Mouse (Mus musculus) heart, adult 2 months (tissue): ENCODE measurements around the gene C1qb. TPM values are rescaled to one million over a fixed set of nuclear protein-coding genes. Genes with fewer than 3 reads are reported as not detected.
A peak's percentile ranks its signal among the peaks of the same experiment; 100 is the strongest.

Experiments
- DNase-seq, 2 experiments: peaks; one replicate each; pipeline ENCODE4 v3.0.0; 2021
- H3K27ac ChIP-seq: fragments of 200-600 bp; 2 replicates; pipeline ENCODE4 v1.8.1; 2022
- H3K27me3 ChIP-seq: fragments of 200-500 bp; 2 replicates; pipeline ENCODE4 v1.6.1; 2012; ENCODE audit warnings: mild to moderate bottlenecking, low read length, inconsistent platforms, mixed read lengths; ENCODE audit not compliant: control insufficient read depth, insufficient read depth
- H3K36me3 ChIP-seq: fragments of 200-500 bp; 2 replicates; pipeline ENCODE4 v1.6.1; 2012; ENCODE audit warnings: low read length, inconsistent platforms; ENCODE audit not compliant: control insufficient read depth, insufficient read depth
- H3K4me1 ChIP-seq: fragments of 200-500 bp; 2 replicates; pipeline ENCODE4 v1.6.1; 2011; ENCODE audit warnings: low read length; ENCODE audit not compliant: control insufficient read depth, insufficient read depth
- H3K4me3 ChIP-seq: fragments of 200-600 bp; 2 replicates; pipeline ENCODE4 v1.8.1; 2022
- H3K79me2 ChIP-seq: fragments of 200-500 bp; replicated peaks from 2 replicates; pipeline ENCODE4 v1.6.1; 2012; ENCODE audit warnings: mild to moderate bottlenecking, inconsistent platforms, low read length, moderate library complexity, mixed read lengths; ENCODE audit not compliant: control insufficient read depth, insufficient read depth
- H3K9ac ChIP-seq: fragments of 200-500 bp; 2 replicates; pipeline ENCODE4 v1.6.1; 2012; ENCODE audit warnings: low read depth, mild to moderate bottlenecking, control low read depth, inconsistent platforms, low read length, mixed read lengths
- CTCF ChIP-seq: fragments of 200-600 bp; IDR thresholded peaks from 2 replicates; pipeline ENCODE4 v1.8.1; 2022; ENCODE audit warnings: antibody characterized with exemption, mild to moderate bottlenecking, moderate library complexity
- EP300 ChIP-seq: fragments of 200-500 bp; IDR thresholded peaks from 2 replicates; pipeline ENCODE4 v1.6.1; 2011; ENCODE audit warnings: low read depth, low read length, control low read depth; ENCODE audit not compliant: insufficient read depth
- POLR2A ChIP-seq: fragments of 200-500 bp; IDR thresholded peaks from 2 replicates; pipeline ENCODE4 v1.6.1; 2011; ENCODE audit warnings: mild to moderate bottlenecking, low read depth, low read length, control low read depth; ENCODE audit not compliant: insufficient read depth
- WGBS: fragments of 180-500 bp; shearing (Covaris S2); methylation state at CpG from one replicate; pipeline ENCODE4 v1.1.7; 2018; 5-methylcytosine and 5-hydroxymethylcytosine counted together
- intact Hi-C: fragments of 180-260 bp; cut with DNase I; formaldehyde crosslinking; loops from one replicate; pipeline ENCODE4 v1.15.1; 2025
- long read RNA-seq: library from polyadenylated mRNA; stranded (forward); transcript quantifications from one replicate; pipeline ENCODE4 v2.0.0, GENCODE M21; 2021
- polyA plus RNA-seq: library from polyadenylated mRNA; depleted of rRNA; stranded (reverse); fragments of >200 nt; gene quantifications from 2 replicates; pipeline ENCODE4 v1.2.3, GENCODE M21; 2012; rRNA removed
- total RNA-seq, 2 experiments: library from RNA; stranded (reverse); gene quantifications; 2 replicates each; pipeline ENCODE4 v1.2.3; 2021

The C1qb gene
- total RNA-seq: 10 to 100 TPM; 52.8 to 54.8 TPM
- polyA plus RNA-seq: 70.8 and 74.0 TPM in 2 replicates
- long read RNA-seq, transcript C1qb-201 (3 exons, 1,088 nt): major isoform, 42 of 45 reads
- long read RNA-seq, partial matches to known transcripts: 1 of 45 reads
- long read RNA-seq, other reads (novel, unspliced or antisense): 2 of 45 reads

- WGBS: 41% methylated on average over 7 of the region's 7 CpGs
- H3K9ac ChIP-seq: no peak within 1 kb of the TSS
- no peak within 1 kb of the TSS; the same call in 1 of the 2 replicates for H3K27ac ChIP-seq
- DNase-seq: peak; percentile 25 to 60
- intact Hi-C loops: no loop called here
- no peaks in the 10 kb centered on the region for H3K79me2 ChIP-seq
- H3K4me1 ChIP-seq: no peaks in the 10 kb centered on the region
- TF ChIP-seq EP300 (peak; percentile 80; the same call in 1 of the 2 replicates), CTCF (no peak), POLR2A (peak; percentile 52)
- H3K27me3 ChIP-seq: 0 out of 2 replicates have a peak, but pooled peaks cover 1% of the 10 kb centered on the region
- H3K36me3 ChIP-seq: no peaks in the 10 kb centered on the region
- no peak within 1 kb of the TSS for H3K4me3 ChIP-seq
These were observed at the start of gene C1qb for GRCm38 (mm10) chr4:136886101-136886500. TSS of gene C1qb (minus strand) at chr4:136886187.

- DNase-seq: no peak
- intact Hi-C loops: no loop called here
- H3K27ac ChIP-seq: no peak overlapping the region
- H3K79me2 ChIP-seq: no peaks in the 10 kb centered on the region
- TF ChIP-seq EP300 (no peak), CTCF (no peak), POLR2A (no peak)
- no peaks in the 10 kb centered on the region; the same call in 1 of the 2 replicates for H3K4me1 ChIP-seq
- no peak overlapping the region for H3K9ac ChIP-seq
- no peaks in the 10 kb centered on the region for H3K27me3 ChIP-seq
- WGBS: 27% methylated on average over 18 of the region's 18 CpGs
- H3K4me3 ChIP-seq: no peak overlapping the region
- H3K36me3 ChIP-seq: no peaks in the 10 kb centered on the region
These were observed 49.0 kb upstream of the C1qb start for GRCm38 (mm10) chr4:136934746-136935613.

- Histone ChIP-seq H3K36me3 (no peaks in the 10 kb centered on the region), H3K27ac (no peak overlapping the region), H3K9ac (no peak overlapping the region), H3K79me2 (no peaks in the 10 kb centered on the region), H3K4me1 (no peaks in the 10 kb centered on the region; the same call in 1 of the 2 replicates), H3K4me3 (no peak overlapping the region), H3K27me3 (0 out of 2 replicates have a peak, but pooled peaks cover 2% of the 10 kb centered on the region)
- no peak for DNase-seq
- 54% methylated on average over 8 of the region's 8 CpGs for WGBS
- no peak for TF ChIP-seq CTCF
- TF ChIP-seq EP300: no peak
- TF ChIP-seq POLR2A: no peak
- intact Hi-C loops: no loop called here
These were observed 44.5 kb upstream of the C1qb start for GRCm38 (mm10) chr4:136930474-136930873.

- 0 out of 2 replicates have a peak, but pooled peaks cover 2% of the 10 kb centered on the region for H3K27me3 ChIP-seq
- H3K4me1 ChIP-seq: no peaks in the 10 kb centered on the region
- WGBS: 16% methylated on average over 5 of the region's 5 CpGs
- H3K36me3 ChIP-seq: no peaks in the 10 kb centered on the region
- no peak for DNase-seq
- intact Hi-C loops: no loop called here
- TF ChIP-seq CTCF (peak; percentile 56), POLR2A (no peak)
- no peaks in the 10 kb centered on the region for H3K79me2 ChIP-seq
- H3K4me3 ChIP-seq: no peak overlapping the region
- no peak overlapping the region for H3K9ac ChIP-seq
- no peak overlapping the region for H3K27ac ChIP-seq
These were observed 42.9 kb upstream of the C1qb start for GRCm38 (mm10) chr4:136928928-136929327.

GRCm38 (mm10) chr4:136925804-136926203 lies 39.8 kb upstream of the C1qb start:
- TF ChIP-seq CTCF (no peak), EP300 (no peak), POLR2A (no peak)

GRCm38 (mm10) chr4:136924529-136924928 lies 38.5 kb upstream of the C1qb start:
- TF ChIP-seq CTCF: no peak
- no peak for TF ChIP-seq POLR2A
- TF ChIP-seq EP300: no peak
- H3K27ac ChIP-seq: no peak overlapping the region
- no peaks in the 10 kb centered on the region for H3K79me2 ChIP-seq
- intact Hi-C loops: no loop called here
- no peak overlapping the region for H3K9ac ChIP-seq
- H3K27me3 ChIP-seq: 0 out of 2 replicates have a peak, but pooled peaks cover 2% of the 10 kb centered on the region
- WGBS: 5% methylated on average over 6 of the region's 6 CpGs
- H3K4me1 ChIP-seq: no peaks in the 10 kb centered on the region
- no peak overlapping the region for H3K4me3 ChIP-seq
- peak; percentile 38 to 76 for DNase-seq
- H3K36me3 ChIP-seq: no peaks in the 10 kb centered on the region

More at GRCm38 (mm10) chr4:136925804-136926203, 39.8 kb upstream of the C1qb start:
- no peak for DNase-seq
- intact Hi-C loops: no loop called here
- Histone ChIP-seq H3K4me3 (no peak overlapping the region), H3K27me3 (0 out of 2 replicates have a peak, but pooled peaks cover 2% of the 10 kb centered on the region), H3K4me1 (no peaks in the 10 kb centered on the region), H3K36me3 (no peaks in the 10 kb centered on the region), H3K9ac (no peak overlapping the region), H3K27ac (no peak overlapping the region), H3K79me2 (no peaks in the 10 kb centered on the region)
- WGBS: 21% methylated on average over 15 of the region's 15 CpGs
